Mouse (Mus musculus) inflammation-experienced regulatory T-cells, adult 6 months (primary cell): ENCODE measurements around the gene Gm20388. TPM values are rescaled to one million over a fixed set of nuclear protein-coding genes. Genes with fewer than 3 reads are reported as not detected.

ENCODE experiments used
- ATAC-seq: one replicate; pipeline ENCODE4 v1.8.0; 2017
- polyA plus RNA-seq, 3 experiments: library from polyadenylated mRNA; unstranded; fragments of 100-300 nt; shearing (Covaris generic); gene quantifications; one replicate each; pipeline ENCODE4 v1.2.1; 2017

Gm20388 gene
- polyA plus RNA-seq, 3 experiments from 2014 or later: 10.8 to 14.1 (median 11.8) TPM

GRCm38 (mm10) chr8:122709340-122710111 is 2798.9 kb downstream of the Gm20388 start:
- ATAC-seq: no peak

GRCm38 (mm10) chr8:122711480-122711879 is 2800.8 kb downstream of the Gm20388 start:
- ATAC-seq: no peak

GRCm38 (mm10) chr8:122711891-122712365 is 2801.3 kb downstream of the Gm20388 start:
- ATAC-seq: no peak

- no peak for ATAC-seq
Observed at GRCm38 (mm10) chr8:122712411-122713156, 2801.9 kb downstream of the Gm20388 start.

GRCm38 (mm10) chr8:122713157-122713518 is 2802.5 kb downstream of the Gm20388 start:
- ATAC-seq: no peak

- no peak for ATAC-seq
Observed at GRCm38 (mm10) chr8:122716566-122716965, 2805.9 kb downstream of the Gm20388 start.

GRCm38 (mm10) chr8:122717869-122718509 is 2807.3 kb downstream of the Gm20388 start:
- no peak for ATAC-seq

- ATAC-seq: no peak
Observed at GRCm38 (mm10) chr8:122718711-122719499, 2808.3 kb downstream of the Gm20388 start.

- no peak for ATAC-seq
Observed at GRCm38 (mm10) chr8:122719500-122720065, 2808.9 kb downstream of the Gm20388 start.

GRCm38 (mm10) chr8:122720070-122720729 is 2809.6 kb downstream of the Gm20388 start:
- ATAC-seq: no peak

- ATAC-seq: no peak
Observed at GRCm38 (mm10) chr8:122720811-122721640, 2810.4 kb downstream of the Gm20388 start.

- ATAC-seq: no peak
Observed at GRCm38 (mm10) chr8:122725187-122725586, 2814.5 kb downstream of the Gm20388 start.

- ATAC-seq: no peak
Observed at GRCm38 (mm10) chr8:122726789-122727188, 2816.1 kb downstream of the Gm20388 start.

- ATAC-seq: no peak
Observed at GRCm38 (mm10) chr8:122727412-122727811, 2816.8 kb downstream of the Gm20388 start.

GRCm38 (mm10) chr8:122728630-122729029 is 2818.0 kb downstream of the Gm20388 start:
- ATAC-seq: no peak

GRCm38 (mm10) chr8:122735110-122735509 is 2824.5 kb downstream of the Gm20388 start:
- no peak for ATAC-seq

GRCm38 (mm10) chr8:122735542-122736473 is 2825.2 kb downstream of the Gm20388 start:
- no peak for ATAC-seq

- no peak for ATAC-seq
Observed at GRCm38 (mm10) chr8:122736623-122737022, 2826.0 kb downstream of the Gm20388 start.

GRCm38 (mm10) chr8:122737071-122737470 is 2826.4 kb downstream of the Gm20388 start:
- no peak for ATAC-seq
